Mouse (Mus musculus): ENCODE measurements around the gene Itpr1. TPM values are rescaled to one million over a fixed set of nuclear protein-coding genes. Genes with fewer than 3 reads are reported as not detected.

Itpr1 gene
- polyA plus RNA-seq, 1 experiment from 2014 or later = 11.4 TPM

GRCm38 (mm10) chr6:108274364-108275084 lies 61.6 kb downstream of the Itpr1 start:
- Histone ChIP-seq H3K4me3 (replicated peaks; ENCODE audit: low read length) (no peak overlapping the region), H3K4me1 (ENCODE audit: control insufficient read depth, insufficient read depth, low read length) (peaks cover 15% of the 10 kb centered on the region), H3K9ac (ENCODE audit: low read length) (no peak overlapping the region; the same call in 1 of the 2 replicates), H3K36me3 (ENCODE audit: control insufficient read depth, insufficient read depth, low read length) (no peaks in the 10 kb centered on the region), H3K27ac (ENCODE audit: low read length) (peak overlapping the region; percentile 64; the same call in 1 of the 2 replicates), H3K4me2 (ENCODE audit: low read depth, low read length) (no peak overlapping the region), H3K9me3 (replicated peaks; ENCODE audit: control insufficient read depth, low read length) (no peaks in the 10 kb centered on the region), H3K27me3 (ENCODE audit: control insufficient read depth, insufficient read depth, low read length) (no peaks in the 10 kb centered on the region)
- WGBS = 44% methylated on average over 10 of the region's 10 CpGs
- peak; percentile 86 for ATAC-seq (ENCODE audit: insufficient read depth, low FRiP score)

- Histone ChIP-seq H3K27ac (ENCODE audit: low read length) (no peak overlapping the region), H3K36me3 (ENCODE audit: control insufficient read depth, insufficient read depth, low read length) (no peaks in the 10 kb centered on the region), H3K4me3 (replicated peaks; ENCODE audit: low read length) (no peak overlapping the region), H3K9ac (ENCODE audit: low read length) (no peak overlapping the region), H3K4me1 (ENCODE audit: control insufficient read depth, insufficient read depth, low read length) (peaks cover 15% of the 10 kb centered on the region), H3K9me3 (replicated peaks; ENCODE audit: control insufficient read depth, low read length) (no peaks in the 10 kb centered on the region), H3K27me3 (ENCODE audit: control insufficient read depth, insufficient read depth, low read length) (no peaks in the 10 kb centered on the region), H3K4me2 (ENCODE audit: low read depth, low read length) (no peak overlapping the region)
- 84% methylated on average over 12 of the region's 12 CpGs for WGBS
- ATAC-seq (ENCODE audit: insufficient read depth, low FRiP score) = no peak
Measured at GRCm38 (mm10) chr6:108276880-108277507, 64.1 kb downstream of the Itpr1 start.

- Histone ChIP-seq H3K27ac (ENCODE audit: low read length) (no peak overlapping the region), H3K9me3 (replicated peaks; ENCODE audit: control insufficient read depth, low read length) (no peaks in the 10 kb centered on the region), H3K4me2 (ENCODE audit: low read depth, low read length) (no peak overlapping the region), H3K36me3 (ENCODE audit: control insufficient read depth, insufficient read depth, low read length) (no peaks in the 10 kb centered on the region), H3K9ac (ENCODE audit: low read length) (no peak overlapping the region), H3K4me3 (replicated peaks; ENCODE audit: low read length) (no peak overlapping the region), H3K4me1 (ENCODE audit: control insufficient read depth, insufficient read depth, low read length) (peaks cover 17% of the 10 kb centered on the region), H3K27me3 (ENCODE audit: control insufficient read depth, insufficient read depth, low read length) (no peaks in the 10 kb centered on the region)
- WGBS = 87% methylated on average over 12 of the region's 12 CpGs
- no peak for ATAC-seq (ENCODE audit: insufficient read depth, low FRiP score)
Measured at GRCm38 (mm10) chr6:108277622-108278396, 64.9 kb downstream of the Itpr1 start.

- 79% methylated on average over 11 of the region's 11 CpGs for WGBS
- no peak for ATAC-seq (ENCODE audit: insufficient read depth, low FRiP score)
Measured at GRCm38 (mm10) chr6:108278826-108279630, 66.1 kb downstream of the Itpr1 start.

GRCm38 (mm10) chr6:108282131-108282530 lies 69.2 kb downstream of the Itpr1 start:
- no peak overlapping the region for H3K4me2 ChIP-seq (ENCODE audit: low read depth, low read length)
- H3K36me3 ChIP-seq (ENCODE audit: control insufficient read depth, insufficient read depth, low read length) = no peaks in the 10 kb centered on the region
- no peak overlapping the region for H3K4me3 ChIP-seq (replicated peaks; ENCODE audit: low read length)
- H3K27me3 ChIP-seq (ENCODE audit: control insufficient read depth, insufficient read depth, low read length) = no peaks in the 10 kb centered on the region
- 28% methylated on average over 4 of the region's 4 CpGs for WGBS
- no peaks in the 10 kb centered on the region for H3K9me3 ChIP-seq (replicated peaks; ENCODE audit: control insufficient read depth, low read length)
- no peak overlapping the region for H3K9ac ChIP-seq (ENCODE audit: low read length)
- peak; percentile 50; the same call in 1 of the 2 replicates for ATAC-seq (ENCODE audit: insufficient read depth, low FRiP score)
- peak overlapping the region; percentile 46; the same call in 1 of the 2 replicates for H3K27ac ChIP-seq (ENCODE audit: low read length)
- peaks cover 5% of the 10 kb centered on the region; the same call in 1 of the 2 replicates for H3K4me1 ChIP-seq (ENCODE audit: control insufficient read depth, insufficient read depth, low read length)

More at GRCm38 (mm10) chr6:108278826-108279630, 66.1 kb downstream of the Itpr1 start:
- Histone ChIP-seq H3K27me3 (ENCODE audit: control insufficient read depth, insufficient read depth, low read length) (no peaks in the 10 kb centered on the region), H3K9me3 (replicated peaks; ENCODE audit: control insufficient read depth, low read length) (no peaks in the 10 kb centered on the region), H3K4me2 (ENCODE audit: low read depth, low read length) (no peak overlapping the region), H3K27ac (ENCODE audit: low read length) (no peak overlapping the region), H3K36me3 (ENCODE audit: control insufficient read depth, insufficient read depth, low read length) (no peaks in the 10 kb centered on the region), H3K4me3 (replicated peaks; ENCODE audit: low read length) (no peak overlapping the region), H3K9ac (ENCODE audit: low read length) (no peak overlapping the region), H3K4me1 (ENCODE audit: control insufficient read depth, insufficient read depth, low read length) (peaks cover 14% of the 10 kb centered on the region)

- Histone ChIP-seq H3K27ac (ENCODE audit: low read length) (peak overlapping the region; percentile 46; the same call in 1 of the 2 replicates), H3K4me3 (replicated peaks; ENCODE audit: low read length) (no peak overlapping the region), H3K4me1 (ENCODE audit: control insufficient read depth, insufficient read depth, low read length) (peaks cover 5% of the 10 kb centered on the region; the same call in 1 of the 2 replicates), H3K9ac (ENCODE audit: low read length) (no peak overlapping the region), H3K27me3 (ENCODE audit: control insufficient read depth, insufficient read depth, low read length) (no peaks in the 10 kb centered on the region), H3K4me2 (ENCODE audit: low read depth, low read length) (no peak overlapping the region), H3K36me3 (ENCODE audit: control insufficient read depth, insufficient read depth, low read length) (no peaks in the 10 kb centered on the region), H3K9me3 (replicated peaks; ENCODE audit: control insufficient read depth, low read length) (no peaks in the 10 kb centered on the region)
- ATAC-seq (ENCODE audit: insufficient read depth, low FRiP score) = no peak
- 52% methylated on average over 3 of the region's 3 CpGs for WGBS
Measured at GRCm38 (mm10) chr6:108282621-108283020, 69.7 kb downstream of the Itpr1 start.

- H3K4me3 ChIP-seq (replicated peaks; ENCODE audit: low read length) = no peak overlapping the region
- no peaks in the 10 kb centered on the region for H3K27me3 ChIP-seq (ENCODE audit: control insufficient read depth, insufficient read depth, low read length)
- H3K9ac ChIP-seq (ENCODE audit: low read length) = no peak overlapping the region
- no peak overlapping the region for H3K4me2 ChIP-seq (ENCODE audit: low read depth, low read length)
- 93% methylated on average over 3 of the region's 3 CpGs for WGBS
- no peak for ATAC-seq (ENCODE audit: insufficient read depth, low FRiP score)
- no peak overlapping the region for H3K27ac ChIP-seq (ENCODE audit: low read length)
- H3K9me3 ChIP-seq (replicated peaks; ENCODE audit: control insufficient read depth, low read length) = no peaks in the 10 kb centered on the region
- peaks cover 3% of the 10 kb centered on the region; the same call in 1 of the 2 replicates for H3K4me1 ChIP-seq (ENCODE audit: control insufficient read depth, insufficient read depth, low read length)
- H3K36me3 ChIP-seq (ENCODE audit: control insufficient read depth, insufficient read depth, low read length) = no peaks in the 10 kb centered on the region
Measured at GRCm38 (mm10) chr6:108284688-108285087, 71.8 kb downstream of the Itpr1 start.

- Histone ChIP-seq H3K27me3 (ENCODE audit: control insufficient read depth, insufficient read depth, low read length) (no peaks in the 10 kb centered on the region), H3K4me3 (replicated peaks; ENCODE audit: low read length) (no peak overlapping the region), H3K9me3 (replicated peaks; ENCODE audit: control insufficient read depth, low read length) (no peaks in the 10 kb centered on the region), H3K27ac (ENCODE audit: low read length) (no peak overlapping the region), H3K4me2 (ENCODE audit: low read depth, low read length) (no peak overlapping the region), H3K4me1 (ENCODE audit: control insufficient read depth, insufficient read depth, low read length) (no peaks in the 10 kb centered on the region), H3K36me3 (ENCODE audit: control insufficient read depth, insufficient read depth, low read length) (no peaks in the 10 kb centered on the region), H3K9ac (ENCODE audit: low read length) (no peak overlapping the region)
- ATAC-seq (ENCODE audit: insufficient read depth, low FRiP score) = no peak
- 43% methylated on average over 3 of the region's 3 CpGs for WGBS
Measured at GRCm38 (mm10) chr6:108288979-108289378, 76.1 kb downstream of the Itpr1 start.

Measured in stomach, embryonic 16.5 days (tissue).